Mouse (Mus musculus): ENCODE data around the gene Vps37c. TPM values are rescaled to one million over a fixed set of nuclear protein-coding genes. Genes with fewer than 3 reads are reported as not detected.

The Vps37c gene
- polyA plus RNA-seq, 1 experiment from 2014 or later, result 23.1 TPM

GRCm38 (mm10) chr19:10714682-10715475 is 26.3 kb downstream of the Vps37c start:
- Histone ChIP-seq H3K4me1 (ENCODE audit: control insufficient read depth, insufficient read depth, low read length) (peaks cover 8% of the 10 kb centered on the region), H3K9ac (replicated peaks; ENCODE audit: low read depth, low read length) (no peak overlapping the region), H3K9me3 (ENCODE audit: control insufficient read depth, low read length) (no peaks in the 10 kb centered on the region), H3K27me3 (ENCODE audit: control insufficient read depth, insufficient read depth, low read length) (no peaks in the 10 kb centered on the region), H3K27ac (ENCODE audit: low read depth, low read length) (peak overlapping the region; percentile 40), H3K36me3 (ENCODE audit: control insufficient read depth, insufficient read depth, low read length) (peaks cover 29% of the 10 kb centered on the region), H3K4me2 (ENCODE audit: low read depth, low read length) (no peak overlapping the region), H3K4me3 (ENCODE audit: low read depth, low read length) (no peak overlapping the region)
- WGBS, result 47% methylated on average over 4 of the region's 4 CpGs
- ATAC-seq (ENCODE audit: low read depth), result peak; percentile 75; the same call in 1 of the 2 replicates

DNA sequence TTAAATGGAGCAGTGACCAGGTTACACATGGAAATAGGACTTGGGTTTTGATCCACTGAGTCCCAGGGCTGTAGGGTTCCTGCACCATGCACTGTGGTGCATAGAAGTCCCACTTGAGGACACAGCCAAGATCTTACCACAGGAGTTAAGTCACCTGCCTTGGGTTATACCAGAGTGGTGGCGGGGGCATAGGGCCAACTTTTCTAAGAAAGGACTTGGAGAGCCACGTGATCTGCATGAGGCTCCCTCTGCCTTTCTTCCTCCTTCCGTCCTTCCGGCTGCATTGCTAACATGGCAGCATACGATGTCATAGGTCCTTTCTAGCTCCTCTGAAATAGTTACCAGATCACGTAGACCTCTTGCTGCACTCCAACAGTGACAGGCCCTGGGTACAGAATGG is 26.9 kb downstream of the Vps37c start:
- Histone ChIP-seq H3K9me3 (ENCODE audit: control insufficient read depth, low read length) (no peaks in the 10 kb centered on the region), H3K36me3 (ENCODE audit: control insufficient read depth, insufficient read depth, low read length) (peaks cover 29% of the 10 kb centered on the region), H3K4me1 (ENCODE audit: control insufficient read depth, insufficient read depth, low read length) (peaks cover 8% of the 10 kb centered on the region), H3K4me3 (ENCODE audit: low read depth, low read length) (no peak overlapping the region), H3K9ac (replicated peaks; ENCODE audit: low read depth, low read length) (no peak overlapping the region), H3K4me2 (ENCODE audit: low read depth, low read length) (no peak overlapping the region), H3K27me3 (ENCODE audit: control insufficient read depth, insufficient read depth, low read length) (no peaks in the 10 kb centered on the region), H3K27ac (ENCODE audit: low read depth, low read length) (no peak overlapping the region)
- WGBS, result 93% methylated on average over 6 of the region's 6 CpGs
- no peak for ATAC-seq (ENCODE audit: low read depth)

DNA sequence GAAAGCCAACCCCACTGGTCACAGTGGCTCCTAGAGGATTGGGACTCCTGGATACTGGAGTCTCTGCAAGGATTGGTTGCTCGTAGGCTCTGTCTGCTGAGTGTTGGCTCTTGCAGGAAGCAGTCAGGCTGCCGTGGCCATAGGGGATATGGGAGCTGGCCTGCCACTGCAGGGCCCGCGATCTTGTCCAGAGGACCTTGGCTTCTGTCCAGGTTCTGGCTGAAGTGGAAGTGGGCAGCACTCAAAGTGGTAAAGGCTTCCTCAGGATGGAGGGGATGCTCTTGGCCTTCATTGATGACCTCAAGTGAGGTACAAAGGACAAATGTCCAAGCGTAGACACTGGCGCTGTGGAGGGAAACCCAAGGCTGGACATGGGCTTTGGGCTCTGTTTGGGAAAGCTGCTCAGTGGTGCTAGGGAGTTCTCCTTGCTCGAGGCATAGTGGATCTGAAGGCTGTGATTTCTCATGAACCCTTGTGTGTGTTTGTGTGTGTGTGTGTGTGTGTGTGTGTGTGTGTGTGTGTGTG is 29.8 kb downstream of the Vps37c start:
- 69% methylated on average over 7 of the region's 7 CpGs for WGBS
- no peak for ATAC-seq (ENCODE audit: low read depth)
- no peak overlapping the region for H3K27ac ChIP-seq (ENCODE audit: low read depth, low read length)
- peaks cover 4% of the 10 kb centered on the region; the same call in 1 of the 2 replicates for H3K4me1 ChIP-seq (ENCODE audit: control insufficient read depth, insufficient read depth, low read length)
- no peak overlapping the region for H3K9ac ChIP-seq (replicated peaks; ENCODE audit: low read depth, low read length)
- no peaks in the 10 kb centered on the region for H3K27me3 ChIP-seq (ENCODE audit: control insufficient read depth, insufficient read depth, low read length)
- peaks cover 2% of the 10 kb centered on the region; the same call in 1 of the 2 replicates for H3K36me3 ChIP-seq (ENCODE audit: control insufficient read depth, insufficient read depth, low read length)
- H3K4me2 ChIP-seq (ENCODE audit: low read depth, low read length), result no peak overlapping the region
- H3K9me3 ChIP-seq (ENCODE audit: control insufficient read depth, low read length), result no peaks in the 10 kb centered on the region
- no peak overlapping the region for H3K4me3 ChIP-seq (ENCODE audit: low read depth, low read length)

- Histone ChIP-seq H3K27me3 (ENCODE audit: control insufficient read depth, insufficient read depth, low read length) (no peaks in the 10 kb centered on the region), H3K36me3 (ENCODE audit: control insufficient read depth, insufficient read depth, low read length) (no peaks in the 10 kb centered on the region), H3K9ac (replicated peaks; ENCODE audit: low read depth, low read length) (no peak overlapping the region), H3K4me1 (ENCODE audit: control insufficient read depth, insufficient read depth, low read length) (peaks cover 7% of the 10 kb centered on the region; the same call in 1 of the 2 replicates), H3K9me3 (ENCODE audit: control insufficient read depth, low read length) (no peaks in the 10 kb centered on the region), H3K4me3 (ENCODE audit: low read depth, low read length) (no peak overlapping the region), H3K4me2 (ENCODE audit: low read depth, low read length) (no peak overlapping the region), H3K27ac (ENCODE audit: low read depth, low read length) (no peak overlapping the region)
- WGBS, result 7% methylated on average over 2 of the region's 2 CpGs
- peak; percentile 39; the same call in 1 of the 2 replicates for ATAC-seq (ENCODE audit: low read depth)
Measured at GRCm38 (mm10) chr19:10719751-10720150, 31.2 kb downstream of the Vps37c start.

GRCm38 (mm10) chr19:10720524-10720923 is 32.0 kb downstream of the Vps37c start:
- Histone ChIP-seq H3K9me3 (ENCODE audit: control insufficient read depth, low read length) (no peaks in the 10 kb centered on the region), H3K4me2 (ENCODE audit: low read depth, low read length) (no peak overlapping the region), H3K36me3 (ENCODE audit: control insufficient read depth, insufficient read depth, low read length) (no peaks in the 10 kb centered on the region), H3K4me1 (ENCODE audit: control insufficient read depth, insufficient read depth, low read length) (peaks cover 7% of the 10 kb centered on the region; the same call in 1 of the 2 replicates), H3K27ac (ENCODE audit: low read depth, low read length) (no peak overlapping the region), H3K4me3 (ENCODE audit: low read depth, low read length) (no peak overlapping the region), H3K27me3 (ENCODE audit: control insufficient read depth, insufficient read depth, low read length) (no peaks in the 10 kb centered on the region), H3K9ac (replicated peaks; ENCODE audit: low read depth, low read length) (no peak overlapping the region)
- WGBS, result 20% methylated on average over 3 of the region's 3 CpGs
- ATAC-seq (ENCODE audit: low read depth), result no peak

DNA sequence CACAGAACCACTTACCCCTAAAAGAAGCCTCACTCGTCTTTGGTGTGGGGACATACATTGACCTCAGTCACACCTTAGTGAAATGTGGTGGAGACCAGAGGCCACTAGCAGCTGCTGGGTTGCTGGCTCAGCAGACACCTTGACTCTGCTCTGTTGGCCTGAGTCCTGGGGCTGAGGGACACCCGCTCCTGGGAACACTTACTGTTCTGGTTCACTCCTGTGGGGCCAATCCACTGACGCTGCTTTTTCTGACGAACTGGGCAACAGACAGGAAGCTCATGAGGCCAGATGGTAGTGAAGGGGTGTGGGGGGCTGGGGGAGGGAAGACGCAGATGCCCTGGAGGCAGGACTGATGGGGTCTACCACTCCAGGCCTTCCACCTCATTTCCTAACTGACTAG is 32.5 kb downstream of the Vps37c start:
- 47% methylated on average over 5 of the region's 5 CpGs for WGBS
- no peak for ATAC-seq (ENCODE audit: low read depth)
- no peak overlapping the region for H3K27ac ChIP-seq (ENCODE audit: low read depth, low read length)

DNA sequence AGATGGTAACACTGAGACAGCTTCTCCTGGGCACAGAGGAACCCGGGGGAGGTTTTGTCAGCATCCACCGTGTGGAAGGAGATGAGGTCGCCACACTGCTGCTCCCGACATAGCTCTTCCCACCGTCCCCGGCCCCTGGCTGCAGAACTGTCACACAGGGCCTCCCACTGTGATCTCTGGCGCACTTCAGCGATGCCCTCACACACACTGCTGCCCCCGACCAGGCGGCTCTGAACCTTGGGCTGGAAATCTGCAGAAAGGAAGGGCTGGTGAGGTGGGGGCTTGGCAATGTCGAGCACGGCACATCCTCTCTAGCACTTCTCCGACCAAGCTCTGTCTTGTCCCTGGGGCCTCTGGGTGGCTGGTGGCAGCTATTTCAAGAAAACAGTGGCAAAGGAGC is 34.5 kb downstream of the Vps37c start:
- no peak for ATAC-seq (ENCODE audit: low read depth)
- Histone ChIP-seq H3K9ac (replicated peaks; ENCODE audit: low read depth, low read length) (no peak overlapping the region), H3K27ac (ENCODE audit: low read depth, low read length) (no peak overlapping the region), H3K9me3 (ENCODE audit: control insufficient read depth, low read length) (no peaks in the 10 kb centered on the region), H3K36me3 (ENCODE audit: control insufficient read depth, insufficient read depth, low read length) (no peaks in the 10 kb centered on the region), H3K4me3 (ENCODE audit: low read depth, low read length) (no peak overlapping the region), H3K4me1 (ENCODE audit: control insufficient read depth, insufficient read depth, low read length) (peaks cover 7% of the 10 kb centered on the region; the same call in 1 of the 2 replicates), H3K27me3 (ENCODE audit: control insufficient read depth, insufficient read depth, low read length) (no peaks in the 10 kb centered on the region), H3K4me2 (ENCODE audit: low read depth, low read length) (no peak overlapping the region)
- 18% methylated on average over 13 of the region's 13 CpGs for WGBS

More for the DNA sequence above, 32.5 kb downstream of the Vps37c start:
- no peak overlapping the region for H3K9ac ChIP-seq (replicated peaks; ENCODE audit: low read depth, low read length)
- no peaks in the 10 kb centered on the region for H3K9me3 ChIP-seq (ENCODE audit: control insufficient read depth, low read length)
- no peaks in the 10 kb centered on the region for H3K36me3 ChIP-seq (ENCODE audit: control insufficient read depth, insufficient read depth, low read length)
- H3K27me3 ChIP-seq (ENCODE audit: control insufficient read depth, insufficient read depth, low read length), result no peaks in the 10 kb centered on the region
- H3K4me1 ChIP-seq (ENCODE audit: control insufficient read depth, insufficient read depth, low read length), result peaks cover 7% of the 10 kb centered on the region; the same call in 1 of the 2 replicates
- H3K4me2 ChIP-seq (ENCODE audit: low read depth, low read length), result no peak overlapping the region
- H3K4me3 ChIP-seq (ENCODE audit: low read depth, low read length), result no peak overlapping the region

- WGBS, result 39% methylated on average over 5 of the region's 5 CpGs
- H3K4me3 ChIP-seq (ENCODE audit: low read depth, low read length), result no peak overlapping the region
- no peaks in the 10 kb centered on the region for H3K9me3 ChIP-seq (ENCODE audit: control insufficient read depth, low read length)
- no peaks in the 10 kb centered on the region for H3K36me3 ChIP-seq (ENCODE audit: control insufficient read depth, insufficient read depth, low read length)
- H3K4me2 ChIP-seq (ENCODE audit: low read depth, low read length), result no peak overlapping the region
- ATAC-seq (ENCODE audit: low read depth), result no peak
- H3K9ac ChIP-seq (replicated peaks; ENCODE audit: low read depth, low read length), result no peak overlapping the region
- H3K27me3 ChIP-seq (ENCODE audit: control insufficient read depth, insufficient read depth, low read length), result no peaks in the 10 kb centered on the region
- H3K4me1 ChIP-seq (ENCODE audit: control insufficient read depth, insufficient read depth, low read length), result peaks cover 7% of the 10 kb centered on the region; the same call in 1 of the 2 replicates
- no peak overlapping the region for H3K27ac ChIP-seq (ENCODE audit: low read depth, low read length)
Measured at GRCm38 (mm10) chr19:10723649-10724048, 35.1 kb downstream of the Vps37c start.

DNA sequence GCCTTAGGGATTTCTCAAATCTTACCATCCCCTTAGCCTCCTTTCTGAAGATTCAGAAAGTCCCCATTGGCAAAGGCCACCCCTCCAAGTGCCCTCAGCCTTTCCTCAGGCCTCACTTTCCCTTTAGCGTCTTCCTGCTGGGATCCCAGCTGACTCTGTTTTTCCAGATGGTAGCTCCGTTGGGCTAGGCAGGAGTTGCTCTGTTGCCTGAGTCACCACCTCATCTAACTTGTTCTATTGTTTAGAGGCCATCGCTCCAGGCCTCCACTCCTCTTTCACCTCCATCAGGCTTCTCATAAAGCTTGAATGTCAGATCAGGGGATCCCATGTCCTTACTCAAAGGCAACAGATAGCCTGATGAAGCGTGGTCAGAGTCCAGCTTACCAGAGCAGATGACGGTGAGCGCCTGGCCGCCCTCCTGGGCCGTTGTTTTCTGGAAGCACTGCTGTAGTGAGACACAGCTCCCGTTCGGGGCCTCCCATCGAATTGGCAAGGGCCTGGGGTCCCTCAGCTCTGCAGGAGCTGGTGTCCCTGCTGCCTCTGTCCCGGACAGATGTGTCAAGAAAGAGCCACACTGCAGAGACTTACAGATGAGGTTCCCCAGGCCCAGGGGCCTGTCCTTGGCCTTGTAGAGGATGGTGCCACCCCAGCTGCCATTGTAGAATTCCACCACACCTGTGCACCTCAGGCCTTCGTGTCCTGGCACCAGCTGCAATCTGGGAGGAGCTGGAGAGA is 36.3 kb downstream of the Vps37c start:
- no peaks in the 10 kb centered on the region for H3K9me3 ChIP-seq (ENCODE audit: control insufficient read depth, low read length)
- no peak for ATAC-seq (ENCODE audit: low read depth)
- no peak overlapping the region for H3K4me2 ChIP-seq (ENCODE audit: low read depth, low read length)
- H3K9ac ChIP-seq (replicated peaks; ENCODE audit: low read depth, low read length), result no peak overlapping the region
- no peak overlapping the region for H3K4me3 ChIP-seq (ENCODE audit: low read depth, low read length)
- WGBS, result 77% methylated on average over 13 of the region's 13 CpGs
- H3K4me1 ChIP-seq (ENCODE audit: control insufficient read depth, insufficient read depth, low read length), result peaks cover 7% of the 10 kb centered on the region; the same call in 1 of the 2 replicates
- H3K27ac ChIP-seq (ENCODE audit: low read depth, low read length), result no peak overlapping the region
- no peaks in the 10 kb centered on the region for H3K27me3 ChIP-seq (ENCODE audit: control insufficient read depth, insufficient read depth, low read length)
- H3K36me3 ChIP-seq (ENCODE audit: control insufficient read depth, insufficient read depth, low read length), result no peaks in the 10 kb centered on the region

All from neural tube, embryonic 14.5 days (tissue).